Mouse (Mus musculus): Measurements from ENCODE around the gene Mia. TPM values are rescaled to one million over a fixed set of nuclear protein-coding genes. Genes with fewer than 3 reads are reported as not detected.

Gene Mia
- total RNA-seq, 2 experiments from 2014 or later: 0.57 TPM; not detected in 1

- DNase-seq: no peak
Observed at GRCm38 (mm10) chr7:27160921-27161320, 20.0 kb downstream of the Mia start.

GRCm38 (mm10) chr7:27159882-27160281 is 21.1 kb downstream of the Mia start:
- DNase-seq: peak; percentile 89 to 93

GRCm38 (mm10) chr7:27159256-27159655 is 21.7 kb downstream of the Mia start:
- no peak for DNase-seq

- no peak for DNase-seq
Observed at GRCm38 (mm10) chr7:27158171-27158570, 22.8 kb downstream of the Mia start.

- DNase-seq: no peak
Observed at GRCm38 (mm10) chr7:27156005-27156404, 25.0 kb downstream of the Mia start.

- peak; percentile 53 to 82 for DNase-seq
Observed at GRCm38 (mm10) chr7:27153205-27153764, 27.7 kb downstream of the Mia start, which contains the start of gene Cyp2t4. Gene Cyp2t4 (plus strand): TSS chr7:27153714.

- DNase-seq: no peak
Observed at GRCm38 (mm10) chr7:27136410-27136996, 44.5 kb downstream of the Mia start.

- no peak for DNase-seq
Observed at GRCm38 (mm10) chr7:27133757-27134156, 47.2 kb downstream of the Mia start.

- DNase-seq: peak in 1 of 2 experiments; percentile 14
Observed at GRCm38 (mm10) chr7:27133156-27133555, 47.8 kb downstream of the Mia start.

GRCm38 (mm10) chr7:27132588-27132987 is 48.4 kb downstream of the Mia start:
- peak; percentile 40 to 74 for DNase-seq

- DNase-seq: no peak
Observed at GRCm38 (mm10) chr7:27131387-27131786, 49.6 kb downstream of the Mia start.

GRCm38 (mm10) chr7:27130521-27131370 is 50.2 kb downstream of the Mia start:
- no peak for DNase-seq

- no peak for DNase-seq
Observed at GRCm38 (mm10) chr7:27129811-27130210, 51.1 kb downstream of the Mia start.

Small RNAs within 50 kb of the gene (microRNA-seq; reads per million reads assigned to microRNA genes)
- gene Mir1191: 0 to 0.27 reads per million in 2 experiments
- 0 reads per million in 2 experiments for gene Mir3101

Other genes with a start within 250 kb of the Mia start
- gene Cyp2a22, start 241.8 kb downstream of the Mia start, total RNA-seq (2021): not detected
- gene Cyp2a12, start 152.1 kb downstream of the Mia start, total RNA-seq (2021): not detected
- gene Cyp2f2, start 61.2 kb downstream of the Mia start, total RNA-seq (2021): 10 to 100 TPM in 1 of 2 experiments, under 1 TPM in 1; 0.92 to 47.3 TPM
- not detected for gene Cyp2t4, start 27.4 kb downstream of the Mia start, total RNA-seq (2021)
- gene Egln2, start 14.4 kb downstream of the Mia start, total RNA-seq (2021): 10 to 100 TPM; 58.6 to 60.1 TPM
- 10 to 100 TPM; 10.5 to 11.6 TPM for gene Rab4b, start 2.3 kb downstream of the Mia start, total RNA-seq (2021)
- not detected for gene Gm21983, start 71 bp downstream of the Mia start, total RNA-seq (2021)
- gene BC024978, start 14.6 kb upstream of the Mia start, total RNA-seq (2021): 10 to 100 TPM; 10.8 to 15.7 TPM
- gene Snrpa, start 15.1 kb upstream of the Mia start, total RNA-seq (2021): 10 to 100 TPM; 40.1 to 40.2 TPM
- gene Itpkc, start 47.5 kb upstream of the Mia start, total RNA-seq (2021): 1 to 10 TPM; 4.6 TPM
- gene Coq8b, start 51.9 kb upstream of the Mia start, total RNA-seq (2021): 10 to 100 TPM in 1 of 2 experiments, 1 to 10 TPM in 1; 9.8 to 11.3 TPM
- gene Numbl, start 77.3 kb upstream of the Mia start, total RNA-seq (2021): 1 to 10 TPM; 2.4 to 3.3 TPM
- gene Ltbp4, start 156.5 kb upstream of the Mia start, total RNA-seq (2021): 100 to 1,000 TPM; 185 to 206 TPM
- gene Shkbp1, start 174.9 kb upstream of the Mia start, total RNA-seq (2021): 1 to 10 TPM; 5.6 to 6.3 TPM
- not detected for gene Gm20479, start 176.3 kb upstream of the Mia start, total RNA-seq (2021)